Comparison of ENCODE assay signal across 9 mouse cellular contexts in genomic region chr10:6694218-6694850, GRCm38 (mm10).
DNase-seq lines count a peak whose midpoint lies in the region; ATAC-seq and TF ChIP-seq lines count a peak whose summit lies in the region.
"Had no signal": no experiment of that assay in that cellular context is flagged by ENCODE, and none has a peak within 500 bp of the region (broad histone marks: within the 10 kb centered on the region; RNA-seq: fewer than 3 reads in every experiment).

No protein-coding gene starts in this region.

- TF ChIP-seq CTCF in heart, adult 2 months (IDR thresholded peaks at IDR 0.05), result peak; percentile 88

- DNase-seq in 416B (ENCODE audit: low read depth), result peak; percentile 26
- DNase-seq in adrenal gland, adult 18-20 months (ENCODE audit: low spot score in 2 of 2), result peak; percentile 34 to 40
- peak; percentile 61 for DNase-seq in embryo, embryonic 11 days
- DNase-seq in heart, adult 2 months, result peak; percentile 11 to 26
- peak; percentile 61 for DNase-seq in kidney, adult 9 months
- peak; percentile 64 for DNase-seq in limb, embryonic 11.5 days (ENCODE audit: low spot score)
- no peak for DNase-seq in T-cell, adult 2 months (ENCODE audit: low spot score)

- H3K4me3 ChIP-seq in heart, adult 2 months, result no peak overlapping the region
- H3K4me3 ChIP-seq in limb, embryonic 11.5 days (ENCODE audit: low read depth, low read length), result no peak overlapping the region
- H3K4me3 ChIP-seq in neural tube, embryonic 14.5 days (ENCODE audit: low read depth, low read length), result no peak overlapping the region
- H3K4me3 ChIP-seq: embryonic facial prominence, embryonic 12.5 days had no signal

- TF ChIP-seq POLR2A in heart, adult 2 months (IDR thresholded peaks at IDR 0.05; ENCODE audit: insufficient read depth, low read depth, low read length), result no peak

- no peak for TF ChIP-seq EP300 in heart, adult 2 months (IDR thresholded peaks at IDR 0.05; ENCODE audit: insufficient read depth, low read depth, low read length)

- no peaks in the 10 kb centered on the region for H3K9me3 ChIP-seq in limb, embryonic 11.5 days (ENCODE audit: control insufficient read depth, low read length)
- H3K9me3 ChIP-seq in neural tube, embryonic 14.5 days (ENCODE audit: control insufficient read depth, low read length), result no peaks in the 10 kb centered on the region
- H3K9me3 ChIP-seq: embryonic facial prominence, embryonic 12.5 days had no signal

- no peaks in the 10 kb centered on the region for H3K79me2 ChIP-seq in heart, adult 2 months (replicated peaks; ENCODE audit: control insufficient read depth, insufficient read depth, low read length)

- no peaks in the 10 kb centered on the region for H3K36me3 ChIP-seq in heart, adult 2 months (ENCODE audit: control insufficient read depth, insufficient read depth, low read length)
- no peaks in the 10 kb centered on the region for H3K36me3 ChIP-seq in limb, embryonic 11.5 days (ENCODE audit: control insufficient read depth, insufficient read depth, low read length)
- H3K36me3 ChIP-seq in neural tube, embryonic 14.5 days (ENCODE audit: control insufficient read depth, insufficient read depth, low read length), result no peaks in the 10 kb centered on the region
- H3K36me3 ChIP-seq: embryonic facial prominence, embryonic 12.5 days had no signal

- no peaks in the 10 kb centered on the region for H3K4me1 ChIP-seq in heart, adult 2 months (ENCODE audit: control insufficient read depth, insufficient read depth, low read length)
- no peaks in the 10 kb centered on the region for H3K4me1 ChIP-seq in limb, embryonic 11.5 days (ENCODE audit: control insufficient read depth, insufficient read depth, low read length)
- H3K4me1 ChIP-seq in neural tube, embryonic 14.5 days (ENCODE audit: control insufficient read depth, insufficient read depth, low read length), result no peaks in the 10 kb centered on the region
- H3K4me1 ChIP-seq: embryonic facial prominence, embryonic 12.5 days had no signal

- H3K4me2 ChIP-seq in limb, embryonic 11.5 days (ENCODE audit: low read depth, severe bottlenecking), result no peak overlapping the region
- 0 out of 2 replicates have a peak overlapping the region, but pooled peaks have one; percentile 1 for H3K4me2 ChIP-seq in neural tube, embryonic 14.5 days (ENCODE audit: low read depth, low read length)
- H3K4me2 ChIP-seq: embryonic facial prominence, embryonic 12.5 days had no signal

- H3K9ac ChIP-seq in heart, adult 2 months (ENCODE audit: low read depth, low read length), result no peak overlapping the region
- H3K9ac ChIP-seq in limb, embryonic 11.5 days (ENCODE audit: low read length), result no peak overlapping the region
- no peak overlapping the region for H3K9ac ChIP-seq in neural tube, embryonic 14.5 days (replicated peaks; ENCODE audit: low read depth, low read length)
- H3K9ac ChIP-seq: embryonic facial prominence, embryonic 12.5 days had no signal

- H3K27me3 ChIP-seq in heart, adult 2 months (ENCODE audit: control insufficient read depth, insufficient read depth, low read length), result no peaks in the 10 kb centered on the region
- no peaks in the 10 kb centered on the region for H3K27me3 ChIP-seq in limb, embryonic 11.5 days (ENCODE audit: control insufficient read depth, insufficient read depth, low read length)
- H3K27me3 ChIP-seq in neural tube, embryonic 14.5 days (ENCODE audit: control insufficient read depth, insufficient read depth, low read length), result no peaks in the 10 kb centered on the region
- H3K27me3 ChIP-seq: embryonic facial prominence, embryonic 12.5 days had no signal

- H3K27ac ChIP-seq in heart, adult 2 months, result no peak overlapping the region
- H3K27ac ChIP-seq in limb, embryonic 11.5 days (replicated peaks; ENCODE audit: low read depth, low read length), result no peak overlapping the region
- no peak overlapping the region for H3K27ac ChIP-seq in neural tube, embryonic 14.5 days (ENCODE audit: low read depth, low read length)
- H3K27ac ChIP-seq: embryonic facial prominence, embryonic 12.5 days had no signal

- WGBS in heart, adult 2 months, result 56% methylated on average over 13 of the region's 13 CpGs
- WGBS in limb, embryonic 11.5 days, result 56% methylated on average over 13 of the region's 13 CpGs
- WGBS in neural tube, embryonic 14.5 days, result 56% methylated on average over 13 of the region's 13 CpGs

- no peak for ATAC-seq in limb, embryonic 11.5 days (ENCODE audit: insufficient number of reproducible peaks, low FRiP score, low TSS enrichment, low read depth)
- ATAC-seq in neural tube, embryonic 14.5 days (ENCODE audit: low read depth), result peak; percentile 88

- intact Hi-C loops in heart, adult 2 months (cut with DNase I), result loop anchor here (2.0 to 10.0 kb wide), 2 partner anchors 660 to 850 kb away; no protein-coding TSS in a partner anchor
